In genomic region chr5:52064804-52065451, GRCm38 (mm10) we compare ENCODE assay signal across 8 mouse cellular contexts.
DNase-seq lines count a peak whose midpoint lies in the region; ATAC-seq and TF ChIP-seq lines count a peak whose summit lies in the region.

No protein-coding gene starts in this region.

- WGBS in embryonic facial prominence, embryonic 12.5 days, result 30% methylated on average over 16 of the region's 16 CpGs
- 33% methylated on average over 16 of the region's 16 CpGs for WGBS in heart, adult 2 months
- 26% methylated on average over 16 of the region's 16 CpGs for WGBS in limb, embryonic 12.5 days
- WGBS in midbrain, postnatal 0 days, result 39% methylated on average over 16 of the region's 16 CpGs

- intact Hi-C loops in heart, adult 2 months (cut with DNase I), result loop anchor here (5.0 to 10.0 kb wide), 4 partner anchors 163 to 1313 kb away; no protein-coding TSS in a partner anchor

- H3K9ac ChIP-seq in embryonic facial prominence, embryonic 12.5 days, result no peak overlapping the region
- H3K9ac ChIP-seq in heart, adult 2 months (ENCODE audit: low read depth, low read length), result no peak overlapping the region
- no peak overlapping the region for H3K9ac ChIP-seq in limb, embryonic 12.5 days (replicated peaks)
- H3K9ac ChIP-seq in midbrain, postnatal 0 days (replicated peaks; ENCODE audit: low read length, poor library complexity, severe bottlenecking), result no peak overlapping the region

- ATAC-seq in embryonic facial prominence, embryonic 12.5 days (ENCODE audit: insufficient number of reproducible peaks, insufficient read depth, low FRiP score, low TSS enrichment), result peak; percentile 69; the same call in 1 of the 2 replicates
- peak; percentile 59; the same call in 1 of the 2 replicates for ATAC-seq in limb, embryonic 12.5 days (ENCODE audit: insufficient number of reproducible peaks, insufficient read depth, low FRiP score, low TSS enrichment, low read depth)
- peak; percentile 83 for ATAC-seq in midbrain, postnatal 0 days (ENCODE audit: low FRiP score)

- H3K27me3 ChIP-seq in embryonic facial prominence, embryonic 12.5 days, result no peaks in the 10 kb centered on the region
- no peaks in the 10 kb centered on the region for H3K27me3 ChIP-seq in heart, adult 2 months (ENCODE audit: control insufficient read depth, insufficient read depth, low read length)
- H3K27me3 ChIP-seq in limb, embryonic 12.5 days, result peaks cover 7% of the 10 kb centered on the region
- no peaks in the 10 kb centered on the region for H3K27me3 ChIP-seq in midbrain, postnatal 0 days (ENCODE audit: insufficient read depth, low read length)

- no peaks in the 10 kb centered on the region for H3K79me2 ChIP-seq in heart, adult 2 months (replicated peaks; ENCODE audit: control insufficient read depth, insufficient read depth, low read length)

- no peaks in the 10 kb centered on the region for H3K4me1 ChIP-seq in embryonic facial prominence, embryonic 12.5 days
- no peaks in the 10 kb centered on the region; the same call in 1 of the 2 replicates for H3K4me1 ChIP-seq in heart, adult 2 months (ENCODE audit: control insufficient read depth, insufficient read depth, low read length)
- H3K4me1 ChIP-seq in limb, embryonic 12.5 days (replicated peaks), result peaks cover 3% of the 10 kb centered on the region; the same call in 1 of the 2 replicates
- no peaks in the 10 kb centered on the region for H3K4me1 ChIP-seq in midbrain, postnatal 0 days (ENCODE audit: insufficient read depth, low read length)

- no peaks in the 10 kb centered on the region for H3K9me3 ChIP-seq in embryonic facial prominence, embryonic 12.5 days
- H3K9me3 ChIP-seq in limb, embryonic 12.5 days, result no peaks in the 10 kb centered on the region
- H3K9me3 ChIP-seq in midbrain, postnatal 0 days (ENCODE audit: low read length), result no peaks in the 10 kb centered on the region

- H3K27ac ChIP-seq in embryonic facial prominence, embryonic 12.5 days, result no peak overlapping the region
- no peak overlapping the region for H3K27ac ChIP-seq in heart, adult 2 months
- no peak overlapping the region for H3K27ac ChIP-seq in limb, embryonic 12.5 days
- no peak overlapping the region for H3K27ac ChIP-seq in midbrain, postnatal 0 days (ENCODE audit: low read depth, low read length)

- H3K36me3 ChIP-seq in embryonic facial prominence, embryonic 12.5 days, result no peaks in the 10 kb centered on the region
- H3K36me3 ChIP-seq in heart, adult 2 months (ENCODE audit: control insufficient read depth, insufficient read depth, low read length), result no peaks in the 10 kb centered on the region
- no peaks in the 10 kb centered on the region for H3K36me3 ChIP-seq in limb, embryonic 12.5 days
- no peaks in the 10 kb centered on the region for H3K36me3 ChIP-seq in midbrain, postnatal 0 days (ENCODE audit: insufficient read depth, low read length)

- H3K4me2 ChIP-seq in embryonic facial prominence, embryonic 12.5 days (replicated peaks), result no peak overlapping the region
- H3K4me2 ChIP-seq in limb, embryonic 12.5 days, result no peak overlapping the region
- no peak overlapping the region for H3K4me2 ChIP-seq in midbrain, postnatal 0 days (ENCODE audit: low read depth, low read length, poor library complexity, severe bottlenecking)

- TF ChIP-seq CTCF in heart, adult 2 months (IDR thresholded peaks at IDR 0.05), result peak; percentile 92
- peak; percentile 95 for TF ChIP-seq CTCF in midbrain, postnatal 0 days (IDR thresholded peaks at IDR 0.05)

- H3K4me3 ChIP-seq in embryonic facial prominence, embryonic 12.5 days, result no peak overlapping the region
- no peak overlapping the region for H3K4me3 ChIP-seq in heart, adult 2 months
- no peak overlapping the region for H3K4me3 ChIP-seq in limb, embryonic 12.5 days (replicated peaks)
- no peak overlapping the region for H3K4me3 ChIP-seq in midbrain, postnatal 0 days (ENCODE audit: low read depth, low read length)

- DNase-seq in 3T3-L1 (ENCODE audit: low read depth, low spot score), result peak; percentile 95
- DNase-seq in adrenal gland, postnatal 36 days, result peak; percentile 83 to 87
- peak; percentile 69 to 79 for DNase-seq in heart, adult 2 months
- DNase-seq in kidney, adult 9 months, result peak; percentile 88
- peak; percentile 90 for DNase-seq in midbrain, postnatal 0 days (ENCODE audit: low spot score)
- DNase-seq in spleen, postnatal 10 days (ENCODE audit: low spot score in 2 of 2), result peak; percentile 63 to 83

- peak; percentile 84 for TF ChIP-seq EP300 in heart, adult 2 months (IDR thresholded peaks at IDR 0.05; ENCODE audit: insufficient read depth, low read depth, low read length)

- TF ChIP-seq POLR2A in heart, adult 2 months (IDR thresholded peaks at IDR 0.05; ENCODE audit: insufficient read depth, low read depth, low read length), result no peak
